Mouse (Mus musculus) stomach, postnatal 0 days (tissue): ENCODE data around the gene Pdcd6.

Experiments used
- CTCF ChIP-seq: IDR thresholded peaks from 2 replicates; pipeline ENCODE4 v1.5.1; 2016; ENCODE audit warnings: antibody characterized with exemption, low read depth, mild to moderate bottlenecking, moderate library complexity
- EP300 ChIP-seq: optimal IDR thresholded peaks from 2 replicates; pipeline ENCODE3; 2016; ENCODE audit warnings: antibody characterized with exemption

GRCm38 (mm10) chr13:74275726-74276125 lies 41.7 kb downstream of the Pdcd6 start:
- no peak for TF ChIP-seq CTCF
- TF ChIP-seq EP300: no peak
